Mouse (Mus musculus) bone marrow macrophage, adult 2 months (primary cell): ENCODE data around the gene Masp1.

Source experiments
- CTCF ChIP-seq: IDR thresholded peaks from 2 replicates; pipeline ENCODE4 v1.5.1; 2012; ENCODE audit warnings: low read depth, mild to moderate bottlenecking, low read length, moderate library complexity
- POLR2A ChIP-seq: IDR thresholded peaks from 2 replicates; pipeline ENCODE4 v1.6.1; 2012; ENCODE audit warnings: mild to moderate bottlenecking, low read depth, low read length, borderline replicate concordance

DNA sequence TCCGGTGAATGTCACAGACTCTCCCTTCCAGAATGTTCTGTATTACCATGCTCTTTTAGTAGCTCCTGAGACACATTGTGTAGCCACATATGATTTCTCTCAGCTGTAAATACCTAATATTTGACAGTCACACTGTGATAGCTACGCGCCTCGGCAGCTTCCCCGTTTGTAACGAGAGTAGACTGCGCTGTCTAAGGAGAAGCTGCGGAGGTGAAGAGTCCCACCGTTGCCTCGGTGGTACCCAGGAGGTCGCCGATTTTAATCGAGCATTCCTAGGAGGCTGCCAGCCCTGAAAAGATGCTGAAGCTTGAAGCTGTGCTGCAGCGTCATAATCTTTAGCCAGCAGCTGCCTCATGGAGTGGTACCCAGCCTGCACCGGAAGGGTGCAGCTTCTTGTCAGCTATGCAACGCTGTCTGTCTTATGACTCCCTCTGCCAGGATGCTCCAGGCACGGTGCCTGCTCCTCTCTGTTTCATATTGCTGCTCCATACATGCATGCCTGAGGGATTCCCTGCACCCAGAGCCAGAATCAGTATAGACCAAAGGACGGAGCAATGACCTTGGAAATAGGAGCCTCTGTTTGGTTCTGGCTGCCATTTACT is 30.5 kb upstream of the Masp1 start:
- TF ChIP-seq CTCF (no peak), POLR2A (no peak)
